Mouse (Mus musculus): Measurements from ENCODE around the gene Usp11. TPM values are rescaled to one million over a fixed set of nuclear protein-coding genes. Genes with fewer than 3 reads are reported as not detected.

Gene Usp11
- polyA plus RNA-seq, 1 experiment, result 13.4 TPM

Other genes starting within 250 kb of the Usp11 start
- gene Rgn, start 154.1 kb upstream of the Usp11 start, polyA plus RNA-seq (2012; rRNA removed), result 0.58 and 0.84 TPM in 2 replicates
- 32.9 and 33.3 TPM in 2 replicates for gene Rbm10, start 86.4 kb upstream of the Usp11 start, polyA plus RNA-seq (2012; rRNA removed)
- 206 and 219 TPM in 2 replicates for gene Ndufb11, start 86.3 kb upstream of the Usp11 start, polyA plus RNA-seq (2012; rRNA removed)
- gene Uba1, start 45.6 kb upstream of the Usp11 start, polyA plus RNA-seq (2012; rRNA removed), result 153 and 168 TPM in 2 replicates
- 153 and 188 TPM in 2 replicates for gene Cdk16, start 16.0 kb upstream of the Usp11 start, polyA plus RNA-seq (2012; rRNA removed)
- 132 and 153 TPM in 2 replicates for gene Araf, start 93.9 kb downstream of the Usp11 start, polyA plus RNA-seq (2012; rRNA removed)
- gene Timp1, start 166.3 kb downstream of the Usp11 start, polyA plus RNA-seq (2012; rRNA removed), result 18.2 and 21.5 TPM in 2 replicates
- gene Syn1, start 217.1 kb downstream of the Usp11 start, polyA plus RNA-seq (2012; rRNA removed), result 0.23 and 0.34 TPM in 2 replicates
- 33.2 and 35.2 TPM in 2 replicates for gene Cfp, start 227.6 kb downstream of the Usp11 start, polyA plus RNA-seq (2012; rRNA removed)
- 10.7 and 11.4 TPM in 2 replicates for gene Elk1, start 246.7 kb downstream of the Usp11 start, polyA plus RNA-seq (2012; rRNA removed)

Data from urinary bladder, adult 2 months (tissue).